Mouse (Mus musculus) midbrain, postnatal 0 days (tissue): ENCODE results near the gene Olfr1443. TPM values are rescaled to one million over a fixed set of nuclear protein-coding genes. Genes with fewer than 3 reads are reported as not detected.
"Not testable (repeated sequence)": the region's sequence is repeated elsewhere in the genome, so short reads cannot be mapped to it uniquely, and the experiment has no call there.

Experiments used
- ATAC-seq: fragments of 200-750 bp; cut with Nextera tagmentation; 2 replicates; pipeline ENCODE4 v1.8.0; 2017; ENCODE audit warnings: moderate number of reproducible peaks, mild to moderate bottlenecking, moderate TSS enrichment, moderate library complexity; ENCODE audit not compliant: low FRiP score
- DNase-seq: peaks from one replicate; pipeline ENCODE4 v3.0.0-alpha.2; 2015; ENCODE audit warnings: low spot score
- H3K27ac ChIP-seq: fragments of 300-500 bp; sonication (generic); 2 replicates; pipeline ENCODE4 v1.5.1; 2014; ENCODE audit warnings: low read depth, mild to moderate bottlenecking, low read length, mixed read lengths
- H3K27me3 ChIP-seq: fragments of 300-500 bp; sonication (generic); 2 replicates; pipeline ENCODE4 v1.6.1; 2014; ENCODE audit warnings: low read length, control low read depth, mixed read lengths; ENCODE audit not compliant: insufficient read depth
- H3K36me3 ChIP-seq: fragments of 300-500 bp; sonication (generic); 2 replicates; pipeline ENCODE4 v1.6.1; 2014; ENCODE audit warnings: low read length, control low read depth, mixed read lengths; ENCODE audit not compliant: insufficient read depth
- H3K4me1 ChIP-seq: fragments of 300-500 bp; sonication (generic); 2 replicates; pipeline ENCODE4 v1.6.1; 2014; ENCODE audit warnings: mild to moderate bottlenecking, control low read depth, antibody characterized with exemption, low read length, mixed read lengths; ENCODE audit not compliant: insufficient read depth
- H3K4me2 ChIP-seq: fragments of 300-500 bp; sonication (generic); 2 replicates; pipeline ENCODE4 v1.6.1; 2014; ENCODE audit warnings: low read depth, mild to moderate bottlenecking, low read length, mixed read lengths; ENCODE audit not compliant: poor library complexity, severe bottlenecking
- H3K4me3 ChIP-seq: fragments of 300-500 bp; sonication (generic); 2 replicates; pipeline ENCODE4 v1.5.1; 2014; ENCODE audit warnings: low read depth, mild to moderate bottlenecking, low read length, moderate library complexity
- H3K9ac ChIP-seq: fragments of 300-500 bp; sonication (generic); replicated peaks from 2 replicates; pipeline ENCODE4 v1.6.1; 2014; ENCODE audit warnings: mild to moderate bottlenecking, low read length, moderate library complexity, mixed read lengths; ENCODE audit not compliant: poor library complexity, severe bottlenecking
- H3K9me3 ChIP-seq: fragments of 300-500 bp; sonication (generic); 2 replicates; pipeline ENCODE4 v1.6.1; 2016; ENCODE audit warnings: low read length, control low read depth
- CTCF ChIP-seq: IDR thresholded peaks from 2 replicates; pipeline ENCODE4 v1.5.1; 2016; ENCODE audit warnings: antibody characterized with exemption, mild to moderate bottlenecking
- WGBS: fragments of 180-500 bp; shearing (Covaris S2); extraction: QIAGEN DNeasy Blood & Tissue Kit; methylation state at CpG from one replicate; pipeline ENCODE4 v1.1.7; 2014; 5-methylcytosine and 5-hydroxymethylcytosine counted together
- polyA plus RNA-seq: library from polyadenylated mRNA; unstranded; fragments of >200 nt; fragmentation: Nextera tagmentation; extraction: Ambion mirVana; gene quantifications from 2 replicates; pipeline ENCODE4 v1.2.1, GENCODE M21; 2015
- total RNA-seq: library from RNA; depleted of rRNA; stranded (reverse); fragments of >200 nt; gene quantifications from 2 replicates; pipeline ENCODE4 v1.2.3, GENCODE M21; 2014

The Olfr1443 gene
- total and polyA plus RNA-seq, 2 experiments from 2014 or later, result not detected

- H3K9ac ChIP-seq, result no peak overlapping the region
- ATAC-seq, result no peak
- no peak for DNase-seq
- H3K36me3 ChIP-seq, result no peaks in the 10 kb centered on the region
- no peak overlapping the region for H3K27ac ChIP-seq
- no peak overlapping the region for H3K4me3 ChIP-seq
- H3K9me3 ChIP-seq, result no peaks in the 10 kb centered on the region
- no peak for TF ChIP-seq CTCF
- H3K4me1 ChIP-seq, result no peaks in the 10 kb centered on the region
- H3K27me3 ChIP-seq, result no peaks in the 10 kb centered on the region
- no peak overlapping the region for H3K4me2 ChIP-seq
Measured at GRCm38 (mm10) chr19:12649511-12649910, 28.4 kb upstream of the Olfr1443 start.

GRCm38 (mm10) chr19:12666156-12666555 lies 11.8 kb upstream of the Olfr1443 start:
- Histone ChIP-seq H3K9me3 (0 out of 2 replicates have a peak, but pooled peaks cover 4% of the 10 kb centered on the region), H3K27me3 (no peaks in the 10 kb centered on the region), H3K27ac (no peak overlapping the region), H3K36me3 (no peaks in the 10 kb centered on the region), H3K4me1 (no peaks in the 10 kb centered on the region), H3K9ac (no peak overlapping the region), H3K4me3 (no peak overlapping the region), H3K4me2 (no peak overlapping the region)
- no peak for ATAC-seq
- 84% methylated on average over 1 of the region's 1 CpGs for WGBS
- no peak for TF ChIP-seq CTCF
- no peak for DNase-seq

GRCm38 (mm10) chr19:12668601-12669000 lies 9.3 kb upstream of the Olfr1443 start:
- not testable (repeated sequence) for H3K36me3 ChIP-seq, H3K4me2 ChIP-seq, H3K9me3 ChIP-seq, H3K9ac ChIP-seq, H3K27ac ChIP-seq, DNase-seq, H3K27me3 ChIP-seq, H3K4me1 ChIP-seq, H3K4me3 ChIP-seq, ATAC-seq
- 97% methylated on average over 3 of the region's 3 CpGs for WGBS

- Histone ChIP-seq H3K27ac (no peak within 1 kb of the TSS), H3K27me3 (no peaks in the 10 kb centered on the region), H3K4me1 (no peaks in the 10 kb centered on the region), H3K9me3 (no peaks in the 10 kb centered on the region), H3K9ac (no peak within 1 kb of the TSS), H3K36me3 (no peaks in the 10 kb centered on the region), H3K4me3 (no peak within 1 kb of the TSS), H3K4me2 (no peak within 1 kb of the TSS)
- ATAC-seq, result no peak
- DNase-seq, result no peak
- TF ChIP-seq CTCF, result no peak
Measured at GRCm38 (mm10) chr19:12670139-12670538, 7.8 kb upstream of the Olfr1443 start, which contains the start of gene Olfr1442. Gene Olfr1442 (plus strand): TSS chr19:12670439.

- WGBS, result 91% methylated on average over 4 of the region's 4 CpGs
- no peak for TF ChIP-seq CTCF
Measured at GRCm38 (mm10) chr19:12671051-12671450, 6.9 kb upstream of the Olfr1443 start.

GRCm38 (mm10) chr19:12684638-12685037 lies 6.7 kb downstream of the Olfr1443 start:
- no peak overlapping the region for H3K9ac ChIP-seq
- no peak overlapping the region for H3K4me2 ChIP-seq
- no peak overlapping the region for H3K27ac ChIP-seq
- ATAC-seq (no peak), DNase-seq (no peak)
- H3K4me3 ChIP-seq, result no peak overlapping the region
- no peaks in the 10 kb centered on the region for H3K27me3 ChIP-seq
- no peak for TF ChIP-seq CTCF
- no peaks in the 10 kb centered on the region for H3K9me3 ChIP-seq
- H3K36me3 ChIP-seq, result no peaks in the 10 kb centered on the region
- H3K4me1 ChIP-seq, result no peaks in the 10 kb centered on the region

More at GRCm38 (mm10) chr19:12671051-12671450, 6.9 kb upstream of the Olfr1443 start:
- no peaks in the 10 kb centered on the region for H3K4me1 ChIP-seq
- DNase-seq (no peak), ATAC-seq (no peak)
- no peak overlapping the region for H3K4me2 ChIP-seq
- no peaks in the 10 kb centered on the region for H3K9me3 ChIP-seq
- no peak overlapping the region for H3K9ac ChIP-seq
- H3K27me3 ChIP-seq, result no peaks in the 10 kb centered on the region
- no peak overlapping the region for H3K27ac ChIP-seq
- no peak overlapping the region for H3K4me3 ChIP-seq
- H3K36me3 ChIP-seq, result no peaks in the 10 kb centered on the region
